Mouse (Mus musculus) c-Kit-positive CD71-negative TER-119-negative erythroid progenitor cells, embryonic 14.5 days (primary cell): ENCODE measurements around the gene Pip5k1b.

Experiments
- DNase-seq: peaks from one replicate; pipeline ENCODE4 v3.0.0-alpha.2; 2013; ENCODE audit warnings: low read depth

The Pip5k1b gene

DNA sequence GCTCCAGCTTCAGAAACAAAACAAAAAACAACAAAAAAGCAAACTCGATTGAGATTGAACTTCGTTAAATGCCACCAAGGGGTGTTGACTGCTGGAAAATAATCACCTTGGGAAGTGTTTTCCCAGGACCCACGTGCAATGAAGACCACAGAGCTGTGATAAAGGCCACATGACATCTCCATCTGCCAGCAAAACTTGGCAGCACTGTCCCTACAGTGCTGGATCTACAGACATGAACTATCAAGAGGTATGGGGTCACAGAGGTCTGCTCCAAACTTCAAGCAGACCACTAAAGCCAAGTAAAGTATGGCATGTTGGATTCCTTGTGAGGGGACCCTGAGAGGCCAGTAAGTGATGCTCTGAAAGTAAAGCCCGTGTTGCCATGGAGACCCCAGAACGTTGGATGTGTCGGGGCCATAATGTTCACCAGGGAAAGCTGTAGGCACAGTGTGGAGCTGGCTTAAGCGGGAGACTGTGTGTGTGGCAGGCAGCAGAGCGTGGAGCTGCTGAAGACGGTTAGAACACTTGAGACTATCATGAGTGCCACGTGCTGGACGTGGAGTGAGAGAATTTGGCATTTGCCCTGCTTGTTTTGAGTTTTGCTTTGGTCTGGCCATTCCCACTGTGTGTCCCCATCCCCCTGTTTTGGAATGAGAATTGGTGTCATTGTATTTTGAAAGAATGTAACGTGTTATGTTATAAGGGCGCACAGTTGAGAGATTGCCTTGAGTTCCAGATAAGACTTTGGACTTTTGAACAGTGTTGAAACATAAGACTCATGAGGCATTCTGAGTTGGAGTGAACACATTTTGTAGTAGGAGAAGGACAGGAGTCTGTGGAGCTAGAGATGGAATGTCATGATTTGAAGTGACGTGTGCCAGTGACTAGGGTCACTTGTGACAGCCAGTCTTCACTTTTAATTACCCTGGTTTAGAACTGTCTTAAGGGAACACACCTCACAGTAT, 12.0 kb downstream of the Pip5k1b start:
- no peak for DNase-seq

DNA sequence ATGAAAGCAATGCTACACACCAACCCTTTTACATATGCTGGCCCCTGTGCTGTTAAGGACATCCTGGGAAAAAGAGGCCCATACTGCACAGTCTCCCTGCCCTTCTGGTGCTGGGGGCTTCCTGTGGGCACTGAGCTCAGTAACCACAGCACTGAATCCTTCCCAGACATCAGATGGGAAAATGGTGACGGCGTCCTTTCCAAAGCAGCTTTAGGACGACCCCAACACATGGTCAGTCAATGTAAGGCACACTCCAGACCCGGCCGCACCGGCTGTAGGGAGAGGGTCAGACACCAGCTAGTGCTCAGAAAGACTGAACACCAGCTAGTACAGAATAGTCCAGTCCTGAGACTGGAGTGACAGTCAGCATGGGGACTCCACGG, 13.4 kb downstream of the Pip5k1b start:
- DNase-seq = no peak

DNA sequence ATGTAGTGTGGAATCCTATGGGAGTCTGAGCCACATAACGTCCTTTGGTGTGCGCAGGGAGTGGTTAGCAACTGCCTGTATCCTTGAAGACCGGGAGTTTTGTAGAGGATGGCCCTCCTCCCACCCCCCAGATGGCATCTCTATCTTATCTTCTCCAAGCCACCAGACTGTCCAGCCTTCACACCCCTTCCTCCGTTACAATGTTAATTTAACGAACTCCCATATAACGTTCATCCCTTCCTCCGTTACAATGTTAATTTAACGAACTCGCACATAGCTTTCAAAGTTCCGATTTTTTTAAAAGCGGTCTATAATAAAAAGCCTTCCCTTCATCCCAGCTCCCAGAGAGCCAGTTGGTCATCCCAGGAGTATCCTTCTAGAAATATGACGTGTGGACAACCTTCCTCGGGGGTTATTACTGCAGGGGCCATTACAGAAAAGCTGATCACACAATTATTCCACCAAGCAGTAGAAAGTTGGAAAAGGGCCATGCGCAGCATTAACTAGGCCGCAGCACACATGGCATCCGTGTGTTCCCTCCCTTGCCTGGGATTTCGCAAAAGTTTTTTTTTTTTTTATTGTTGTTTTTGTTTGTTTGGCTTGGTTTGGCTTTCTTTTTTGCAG, 13.9 kb downstream of the Pip5k1b start:
- no peak for DNase-seq

DNA sequence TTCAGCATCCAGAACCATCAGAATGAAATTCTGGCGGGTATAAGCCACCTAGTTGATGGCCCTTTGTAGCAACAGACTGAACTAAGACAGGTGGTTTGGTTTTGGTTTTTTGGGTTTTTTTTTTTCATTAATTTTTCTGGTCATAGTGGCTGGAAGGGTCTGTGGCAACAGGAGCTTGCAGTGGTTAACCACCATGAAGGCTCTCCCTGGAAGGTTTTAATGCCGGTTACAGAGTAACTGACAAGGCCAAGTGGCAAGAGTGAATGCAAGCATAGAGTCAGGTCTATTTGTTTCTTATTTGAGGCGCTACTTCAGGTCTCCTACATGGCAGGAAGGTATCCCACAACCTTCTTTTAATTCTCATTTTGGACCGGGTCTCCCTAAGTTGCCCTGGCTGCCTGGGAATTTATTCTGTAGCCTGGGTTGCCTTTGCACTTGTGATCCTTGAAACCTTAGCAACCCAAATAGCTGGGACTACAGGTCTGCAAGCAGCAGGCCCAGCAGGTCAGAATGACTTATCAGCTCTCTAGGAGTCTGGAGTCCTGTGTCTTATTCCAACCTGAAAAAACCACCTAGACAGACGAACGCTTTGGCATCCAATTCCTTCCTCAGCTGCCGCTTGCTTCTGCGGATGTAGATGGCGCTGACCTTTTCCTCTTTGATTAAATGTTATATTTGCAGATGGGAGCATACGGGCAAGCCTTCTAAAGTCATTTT, 14.6 kb downstream of the Pip5k1b start:
- DNase-seq = no peak

DNA sequence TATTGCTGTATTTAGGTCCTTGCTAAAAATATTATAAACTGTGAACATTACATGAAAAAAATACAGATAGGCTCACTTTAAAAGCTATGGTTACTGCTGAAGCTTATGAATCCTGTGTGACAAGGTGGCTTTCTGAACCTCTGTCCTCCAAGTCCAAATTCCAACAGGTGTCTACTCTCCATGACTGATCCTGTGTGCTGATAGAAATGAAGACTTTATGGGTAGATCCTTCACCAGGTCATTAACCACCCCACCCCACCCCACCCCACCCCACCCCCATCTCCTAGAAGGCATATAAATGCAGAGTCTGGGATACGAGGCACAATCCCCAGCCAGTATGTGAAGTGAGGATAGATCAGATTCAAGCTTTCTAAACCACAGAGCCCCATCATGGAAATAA, 16.6 kb downstream of the Pip5k1b start:
- no peak for DNase-seq

DNA sequence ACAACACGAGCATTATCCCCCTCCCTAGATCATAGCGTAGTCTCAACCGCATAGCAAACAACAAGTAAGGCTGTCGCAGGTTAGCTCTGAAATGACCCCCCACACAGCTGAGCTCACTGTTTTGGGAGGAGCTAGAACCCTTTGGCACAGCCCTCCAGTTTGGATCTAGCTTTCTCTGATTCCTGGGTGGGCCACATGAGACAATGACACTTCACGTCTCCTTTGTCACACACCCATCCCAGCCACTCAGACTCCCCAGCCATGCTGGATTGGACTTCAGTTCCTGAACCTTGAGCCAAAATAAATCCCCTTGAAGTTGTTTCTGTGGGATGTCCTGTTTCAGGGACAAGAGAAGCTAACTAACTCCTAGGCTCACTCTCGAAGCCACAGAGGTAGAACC, 17.5 kb downstream of the Pip5k1b start:
- DNase-seq = no peak

DNA sequence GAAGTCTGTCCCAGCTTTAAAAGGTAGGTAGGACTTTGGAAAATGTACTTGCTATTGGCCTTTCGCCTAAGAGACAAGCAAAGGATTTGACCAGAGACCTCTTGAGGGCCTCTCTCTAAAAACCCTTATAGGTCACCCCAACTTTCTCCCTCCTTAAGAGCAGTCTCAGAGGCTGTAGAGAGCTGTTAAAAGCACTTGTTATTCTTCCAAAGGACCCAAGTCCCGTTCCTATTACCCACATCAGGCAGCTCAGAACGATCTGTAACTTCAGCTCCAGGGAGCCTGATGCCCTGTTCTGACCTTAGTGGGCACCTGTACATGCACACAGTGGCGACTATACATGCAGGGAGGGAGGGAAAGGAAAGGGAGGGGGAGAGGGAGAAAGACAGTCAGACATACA, 18.0 kb downstream of the Pip5k1b start:
- DNase-seq = no peak

DNA sequence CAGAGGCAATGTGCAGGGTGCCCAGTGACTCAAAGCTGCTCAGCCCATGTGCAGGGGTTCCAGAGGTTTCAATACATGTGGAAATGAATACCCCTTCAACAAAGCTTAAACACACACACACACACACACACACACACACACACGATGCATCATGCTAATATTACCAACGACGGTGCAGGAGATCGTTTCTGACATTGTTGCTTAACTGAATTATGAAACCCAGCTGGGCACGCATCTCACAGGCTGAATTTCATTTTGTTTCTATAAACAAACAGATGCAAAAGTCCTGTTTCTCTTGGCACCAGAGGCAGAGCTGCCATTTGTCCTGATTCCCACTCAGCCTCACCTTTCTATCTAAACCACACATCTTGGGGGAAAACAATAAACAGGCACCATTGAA, 18.8 kb downstream of the Pip5k1b start:
- DNase-seq = no peak

DNA sequence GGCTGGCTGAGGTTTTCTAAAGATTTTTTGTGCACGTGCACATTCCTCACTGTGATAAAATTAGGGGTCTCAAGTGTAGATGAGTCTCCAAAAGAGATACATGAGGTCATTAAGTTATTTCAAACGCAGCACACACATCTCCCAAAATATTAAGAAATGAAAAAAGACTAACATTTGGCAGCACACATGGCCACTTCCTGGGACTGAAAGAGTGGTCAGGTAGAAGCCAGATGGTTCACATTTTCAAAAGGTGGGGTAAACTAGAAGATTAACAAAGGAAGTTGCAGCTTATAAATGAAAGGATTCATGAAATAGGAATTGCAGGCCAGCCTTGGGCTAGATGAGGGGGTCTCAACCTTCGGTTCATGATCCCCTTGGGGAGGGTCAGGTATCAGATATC, 19.4 kb downstream of the Pip5k1b start:
- DNase-seq = no peak

DNA sequence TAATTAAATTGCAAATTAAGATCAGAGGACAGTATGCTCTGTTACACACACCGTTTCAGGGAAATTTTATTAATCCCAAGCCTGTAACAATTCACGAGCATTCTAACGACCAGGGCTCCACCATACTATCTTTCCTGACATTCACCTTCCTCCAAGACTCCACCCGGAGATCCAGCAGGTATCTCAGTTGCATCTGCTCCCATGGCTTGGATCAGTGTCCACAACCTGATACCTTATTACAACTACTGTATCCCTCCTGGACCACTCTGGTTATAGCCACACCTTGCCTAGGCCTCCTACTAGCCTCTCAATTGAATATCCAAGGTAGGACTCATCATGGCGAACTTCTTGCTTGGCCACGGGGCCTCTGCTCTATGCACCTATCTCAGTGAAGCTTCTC, 20.5 kb downstream of the Pip5k1b start:
- DNase-seq = no peak

DNA sequence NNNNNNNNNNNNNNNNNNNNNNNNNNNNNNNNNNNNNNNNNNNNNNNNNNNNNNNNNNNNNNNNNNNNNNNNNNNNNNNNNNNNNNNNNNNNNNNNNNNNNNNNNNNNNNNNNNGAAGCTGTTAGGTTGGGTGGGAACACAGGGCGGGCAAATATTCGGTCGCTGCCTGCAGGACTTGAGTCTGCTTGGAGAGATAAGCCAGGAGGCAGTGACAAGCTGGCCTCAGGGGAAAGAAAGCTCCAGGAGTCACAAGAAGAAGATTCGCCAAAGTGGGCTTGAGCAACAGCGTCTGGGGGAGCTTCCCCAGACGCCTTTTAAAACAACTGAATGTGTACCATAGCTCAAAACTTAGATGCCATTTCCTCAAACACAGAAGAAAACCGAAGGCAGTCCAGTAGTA, 20.9 kb downstream of the Pip5k1b start:
- DNase-seq = no peak

DNA sequence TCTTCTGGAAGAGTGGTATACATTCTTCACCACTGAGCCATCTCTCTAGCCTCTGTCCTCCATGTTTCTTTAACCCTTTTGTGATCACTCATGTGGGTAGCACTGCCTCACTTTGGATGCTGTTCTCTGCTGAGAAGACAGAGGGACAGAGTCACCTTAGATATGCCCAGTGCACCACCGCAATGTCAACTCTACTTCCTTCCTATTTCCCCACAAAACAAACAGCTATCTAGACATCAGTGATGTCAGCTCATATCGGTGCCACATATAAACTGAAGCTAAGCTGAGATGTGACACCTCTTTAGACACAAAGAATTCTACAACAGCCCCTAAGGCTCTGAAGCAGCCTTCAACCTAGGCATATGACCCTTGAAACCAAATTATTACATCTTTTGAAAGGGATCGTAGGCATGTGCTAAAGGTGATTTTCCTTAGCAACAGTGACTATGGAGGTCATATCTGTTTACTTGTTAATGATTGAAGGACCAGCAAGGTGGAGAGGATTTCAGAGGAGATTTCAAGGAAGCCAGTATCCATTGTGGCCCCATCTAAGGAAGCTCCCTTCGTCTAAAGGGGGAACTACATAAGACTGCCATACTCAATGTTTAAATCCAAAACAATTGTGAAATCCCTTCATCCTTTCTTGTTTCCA, 26.6 kb downstream of the Pip5k1b start:
- DNase-seq = no peak

GRCm38 (mm10) chr19:24528129-24528730, 27.4 kb downstream of the Pip5k1b start:
- DNase-seq = no peak

DNA sequence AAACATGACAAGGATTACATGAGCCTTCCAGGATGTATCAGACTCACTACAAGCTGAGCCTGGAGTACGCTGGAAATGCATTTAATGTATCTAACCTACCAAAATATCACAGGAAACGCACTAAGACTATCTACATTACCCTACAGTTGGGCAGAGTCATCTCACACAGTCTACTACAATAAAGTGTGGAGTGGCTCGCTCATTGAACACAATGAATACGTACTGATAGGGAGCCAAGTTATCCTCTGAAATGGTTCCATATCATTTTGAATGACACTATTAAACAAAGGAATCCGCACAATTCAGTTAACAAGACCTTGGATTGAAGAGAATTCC, 28.1 kb downstream of the Pip5k1b start:
- no peak for DNase-seq

DNA sequence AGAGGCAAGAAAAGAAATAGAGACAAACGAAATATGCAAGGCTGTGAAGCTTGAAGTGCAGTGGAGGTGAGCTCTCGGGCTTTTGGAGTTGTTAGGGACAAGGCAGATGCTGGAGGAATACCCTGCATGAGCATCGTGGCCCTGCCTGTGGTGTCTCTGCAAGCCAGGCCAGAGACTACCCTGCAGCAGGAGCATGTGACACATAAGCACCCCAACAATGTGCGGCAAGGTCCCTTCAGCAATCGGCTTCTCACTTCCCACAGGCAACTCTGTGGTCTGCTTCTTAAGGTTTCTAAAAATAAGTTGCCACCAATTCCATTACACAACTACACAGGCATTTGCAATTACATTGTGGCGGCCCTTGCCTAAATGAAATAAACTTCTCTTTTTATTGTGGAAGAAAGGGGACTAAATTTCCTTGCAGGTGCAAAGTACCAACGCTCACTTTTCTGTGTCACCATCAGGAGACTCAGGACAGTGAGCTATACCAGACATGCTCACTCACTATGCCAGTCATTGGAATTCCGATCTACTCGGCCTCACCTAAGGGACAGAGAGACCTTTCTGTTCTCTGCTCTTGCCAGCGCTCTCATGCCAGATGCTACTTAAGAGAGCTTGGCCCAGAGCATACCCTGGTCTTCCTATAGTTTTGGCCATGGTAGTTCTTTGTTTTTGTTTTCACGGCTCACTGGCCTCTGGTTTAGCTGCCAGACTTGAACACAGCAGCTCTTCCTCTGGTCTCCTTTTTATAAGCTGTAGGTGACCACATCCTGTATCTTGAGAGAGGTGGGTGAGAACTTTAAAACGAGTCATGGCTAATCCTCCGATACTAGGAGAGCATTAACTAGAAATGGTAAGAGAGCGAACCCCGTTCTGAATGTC, 28.7 kb downstream of the Pip5k1b start:
- DNase-seq = no peak

DNA sequence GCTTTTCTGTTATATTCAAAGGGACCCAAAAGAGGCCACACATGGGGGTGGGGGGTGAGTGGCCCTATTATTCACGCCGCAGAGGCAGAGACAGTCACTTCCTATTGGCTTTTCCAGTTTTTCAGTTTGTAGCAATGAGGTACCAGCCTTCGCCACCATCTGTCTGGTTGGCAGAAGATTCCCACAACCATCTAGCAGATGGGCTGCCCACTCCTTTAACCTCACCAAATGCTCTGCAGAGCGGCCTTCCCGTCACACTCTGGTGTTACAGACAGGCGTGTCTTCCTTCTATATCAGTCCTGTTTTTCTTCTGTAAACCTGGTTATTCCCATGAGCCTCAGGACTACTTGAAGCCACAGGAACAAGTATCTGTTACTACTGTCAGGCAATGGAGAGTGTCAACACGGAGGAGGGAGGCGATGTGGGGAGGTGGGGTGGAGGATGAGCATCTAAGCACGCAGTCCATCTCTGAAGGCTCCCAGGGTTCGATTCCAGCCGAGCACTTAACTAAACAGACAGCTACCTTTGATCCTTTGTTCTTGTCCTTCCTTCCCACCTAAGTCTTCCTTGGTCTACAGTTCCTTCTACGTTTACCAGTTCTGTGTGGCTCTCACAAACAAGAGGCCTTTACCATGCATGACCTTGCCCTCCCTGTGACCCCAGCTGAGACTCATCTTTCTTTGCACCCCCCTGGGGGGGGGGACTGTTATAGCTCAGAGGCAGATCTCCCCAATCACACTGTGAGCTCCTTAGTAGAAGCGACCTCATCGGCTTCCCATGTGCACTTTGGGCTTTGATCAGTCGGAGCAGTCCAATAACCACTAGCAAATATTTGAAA, 32.0 kb downstream of the Pip5k1b start:
- DNase-seq = no peak

DNA sequence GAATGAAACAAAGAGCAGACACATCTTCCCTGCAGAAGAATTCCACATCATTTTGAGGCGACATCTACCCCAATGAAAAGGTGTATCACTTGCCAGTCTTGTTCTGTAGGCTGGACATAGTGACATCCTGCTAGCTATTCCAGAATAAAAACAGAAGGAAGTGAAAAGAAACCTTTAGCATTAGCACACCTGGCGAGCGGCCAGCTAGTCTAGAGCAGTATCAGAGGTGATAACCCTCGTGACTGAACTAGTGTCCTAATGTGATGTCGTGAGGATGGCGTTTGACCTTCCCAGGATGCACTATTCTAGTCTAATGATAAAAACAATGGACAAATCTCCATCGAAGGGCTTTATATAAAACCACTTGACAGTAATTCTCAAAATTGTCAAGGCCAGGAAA, 33.7 kb downstream of the Pip5k1b start:
- no peak for DNase-seq

GRCm38 (mm10) chr19:24521146-24521545, 34.5 kb downstream of the Pip5k1b start:
- no peak for DNase-seq

GRCm38 (mm10) chr19:24519732-24520409, 35.8 kb downstream of the Pip5k1b start:
- no peak for DNase-seq

DNA sequence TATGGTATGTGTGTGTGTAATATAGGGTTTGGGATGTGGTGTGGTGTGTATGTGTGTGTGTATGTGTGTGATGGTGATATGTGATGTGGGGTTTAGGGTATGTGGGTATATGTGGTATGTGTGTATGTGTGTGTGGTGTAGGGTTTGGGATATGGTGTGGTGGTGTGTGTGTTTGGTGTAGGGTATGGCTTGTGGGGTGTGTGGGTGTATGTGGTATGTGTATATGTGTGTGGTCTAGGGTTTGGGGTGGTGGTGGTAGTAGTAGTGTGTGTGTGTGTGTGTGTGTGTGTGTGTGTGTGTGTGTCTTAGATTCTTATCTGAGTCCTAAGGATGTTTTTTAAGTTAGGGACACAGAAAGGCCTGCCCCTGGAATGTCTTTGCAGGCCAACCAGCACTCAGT, 37.3 kb downstream of the Pip5k1b start:
- DNase-seq = no peak
